In genomic region chr6:124477922-124478651, GRCm38 (mm10) we compare ENCODE assay signal across 10 mouse cellular contexts. TPM values are rescaled to one million over a fixed set of nuclear protein-coding genes. Genes with fewer than 3 reads are reported as not detected.
DNase-seq lines count a peak whose midpoint lies in the region; ATAC-seq and TF ChIP-seq lines count a peak whose summit lies in the region.
"Had no signal": no experiment of that assay in that cellular context is flagged by ENCODE, and none has a peak within 500 bp of the region (broad histone marks: within the 10 kb centered on the region; RNA-seq: fewer than 3 reads in every experiment).

No protein-coding gene starts in this region.

- no peak for TF ChIP-seq RAD21 in MEL (IDR thresholded peaks at IDR 0.05; ENCODE audit: low read depth, low read length)

- TF ChIP-seq EP300 in MEL (IDR thresholded peaks at IDR 0.05; ENCODE audit: low read depth in 1 of 2, low read length in 2 of 2): no peak

- H3K4me2 ChIP-seq in heart, embryonic 15.5 days: 0 out of 2 replicates have a peak overlapping the region, but pooled peaks have one; percentile 9
- no peak overlapping the region for H3K4me2 ChIP-seq in forebrain, embryonic 14.5 days (ENCODE audit: low read length)

- peaks cover 23% of the 10 kb centered on the region for H3K79me2 ChIP-seq in C2C12 (ENCODE audit: control insufficient read depth, insufficient read depth)
- H3K79me2 ChIP-seq in MEL (ENCODE audit: control insufficient read depth, insufficient read depth, low read length, poor library complexity): peaks cover 29% of the 10 kb centered on the region

- H3K27ac ChIP-seq in MEL (ENCODE audit: control insufficient read depth, low read depth, low read length): peak overlapping the region; percentile 96
- no peak overlapping the region for H3K27ac ChIP-seq in heart, embryonic 15.5 days
- H3K27ac ChIP-seq in forebrain, embryonic 14.5 days (ENCODE audit: low read depth, low read length): no peak overlapping the region

- no peaks in the 10 kb centered on the region for H3K9me3 ChIP-seq in MEL (replicated peaks; ENCODE audit: insufficient read depth, low read length)
- no peaks in the 10 kb centered on the region for H3K9me3 ChIP-seq in heart, embryonic 15.5 days (replicated peaks)
- no peaks in the 10 kb centered on the region for H3K9me3 ChIP-seq in forebrain, embryonic 14.5 days (replicated peaks; ENCODE audit: control insufficient read depth, low read length)

- WGBS in heart, embryonic 15.5 days: 39% methylated on average over 17 of the region's 17 CpGs
- WGBS in forebrain, embryonic 14.5 days: 84% methylated on average over 17 of the region's 17 CpGs

- no peak overlapping the region for H3K4me3 ChIP-seq in C2C12 (ENCODE audit: insufficient read depth, poor library complexity, severe bottlenecking)
- peak overlapping the region; percentile 65 to 76 for H3K4me3 ChIP-seq in MEL (ENCODE audit: control insufficient read depth in 1 of 2, insufficient read depth in 1 of 2, low read depth in 2 of 2, low read length in 2 of 2)
- no peak overlapping the region for H3K4me3 ChIP-seq in heart, embryonic 15.5 days
- H3K4me3 ChIP-seq in forebrain, embryonic 14.5 days (ENCODE audit: low read depth, low read length): no peak overlapping the region

- peaks cover 15% of the 10 kb centered on the region for H3K36me3 ChIP-seq in C2C12 (ENCODE audit: control insufficient read depth, insufficient read depth)
- peaks cover 0 to 14% of the 10 kb centered on the region in 2 experiments; a peak in 2 of 4 replicates for H3K36me3 ChIP-seq in MEL (ENCODE audit: control insufficient read depth in 1 of 2, insufficient read depth in 2 of 2, low read length in 2 of 2)
- H3K36me3 ChIP-seq in heart, embryonic 15.5 days: no peaks in the 10 kb centered on the region
- no peaks in the 10 kb centered on the region for H3K36me3 ChIP-seq in forebrain, embryonic 14.5 days (ENCODE audit: control insufficient read depth, insufficient read depth, low read length)

- no peak; the same call in 1 of the 2 replicates for ATAC-seq in heart, embryonic 15.5 days (replicated peaks; ENCODE audit: insufficient number of reproducible peaks, insufficient read depth, low FRiP score, low read depth)
- no peak for ATAC-seq in forebrain, embryonic 14.5 days

- peak in 1 of 2 experiments; percentile 79; a peak in 1 of 4 replicates for TF ChIP-seq POLR2A in MEL (IDR thresholded peaks at IDR 0.05; ENCODE audit: control insufficient read depth in 1 of 2, insufficient read depth in 1 of 2, low read depth in 1 of 2, low read length in 2 of 2, poor library complexity in 1 of 2)

- peak; percentile 98 for DNase-seq in MEL (ENCODE audit: low read depth, low spot score)
- DNase-seq in lung, postnatal 14 days: peak; percentile 51
- no peak for DNase-seq in layer of hippocampus, postnatal 14 days (ENCODE audit: low spot score in 2 of 2)
- DNase-seq in embryo, embryonic 11 days: no peak
- DNase-seq in Muller cell, postnatal 12 days (ENCODE audit: inconsistent ontology term): no peak
- DNase-seq in forebrain, embryonic 14.5 days (ENCODE audit: low spot score): no peak
- DNase-seq: cerebellum, postnatal 14 days; kidney, adult 8-10 months had no signal

- peaks cover 5% of the 10 kb centered on the region for H3K79me3 ChIP-seq in C2C12 (ENCODE audit: low read depth)

- no peaks in the 10 kb centered on the region for H3K27me3 ChIP-seq in C2C12 (ENCODE audit: control insufficient read depth, insufficient read depth, insufficient read length)
- H3K27me3 ChIP-seq in MEL (ENCODE audit: control insufficient read depth in 1 of 2, insufficient read depth in 2 of 2, low read length in 2 of 2): no peaks in the 10 kb centered on the region
- no peaks in the 10 kb centered on the region for H3K27me3 ChIP-seq in heart, embryonic 15.5 days
- H3K27me3 ChIP-seq in forebrain, embryonic 14.5 days (replicated peaks; ENCODE audit: control insufficient read depth, insufficient read depth, low read length): no peaks in the 10 kb centered on the region

- peak overlapping the region; percentile 86 for H3K9ac ChIP-seq in MEL (ENCODE audit: control insufficient read depth, low read depth, low read length, poor library complexity, severe bottlenecking)
- H3K9ac ChIP-seq in heart, embryonic 15.5 days: no peak overlapping the region
- no peak overlapping the region for H3K9ac ChIP-seq in forebrain, embryonic 14.5 days (ENCODE audit: low read length)

- peak overlapping the region; percentile 35 for H3ac ChIP-seq in C2C12 (ENCODE audit: control insufficient read depth, insufficient read length, low read depth)

- no peak for TF ChIP-seq CTCF in C2C12 (IDR thresholded peaks at IDR 0.05; ENCODE audit: control insufficient read depth, insufficient read depth, insufficient read length)
- TF ChIP-seq CTCF in MEL (IDR thresholded peaks at IDR 0.05 in 2 of 3, conservative IDR thresholded peaks at IDR 0.05 in 1 of 3; ENCODE audit: control insufficient read depth in 1 of 3, insufficient read depth in 1 of 3, low read depth in 2 of 3, low read length in 3 of 3, poor library complexity in 1 of 3, severe bottlenecking in 1 of 3): no peak

- H3K4me1 ChIP-seq in MEL (ENCODE audit: control insufficient read depth in 1 of 2, insufficient read depth in 2 of 2, low read length in 2 of 2): peaks cover 0 to 33% of the 10 kb centered on the region in 2 experiments; a peak in 3 of 4 replicates
- H3K4me1 ChIP-seq in heart, embryonic 15.5 days (replicated peaks): peaks cover 9% of the 10 kb centered on the region; the same call in 1 of the 2 replicates
- H3K4me1 ChIP-seq in forebrain, embryonic 14.5 days (ENCODE audit: control insufficient read depth, insufficient read depth, low read length): no peaks in the 10 kb centered on the region

TF ChIP-seq in C2C12, 6 proteins besides CTCF, POLR2A, EP300 and RAD21:
- TF ChIP-seq MAX (IDR thresholded peaks at IDR 0.05) (peak; percentile 30), CEBPB (IDR thresholded peaks at IDR 0.05; ENCODE audit: low read depth) (peak; percentile 92), USF1 (IDR thresholded peaks at IDR 0.05; ENCODE audit: low read depth) (peak; percentile 22), MYOG (IDR thresholded peaks at IDR 0.05; ENCODE audit: control insufficient read depth, extremely low read depth, insufficient read length) (no peak)

TF ChIP-seq in MEL, 35 proteins besides CTCF, POLR2A, EP300 and RAD21:
- TF ChIP-seq TAL1 (IDR thresholded peaks at IDR 0.05; ENCODE audit: low read length) (peak; percentile 44), GATA1 (IDR thresholded peaks at IDR 0.05; ENCODE audit: low read depth, low read length) (no peak), POLR2AphosphoS2 (IDR thresholded peaks at IDR 0.05; ENCODE audit: low read length) (no peak)

RNA-seq across cellular contexts. Expression of gene Clstn3, which starts 13.5 kb away (rescaled TPM):
- polyA plus RNA-seq in C2C12 (2012; fragmentation: generic; extraction: Trizol): 1.8 TPM
- 46.5 and 51.3 TPM in 2 replicates for total RNA-seq in MEL (2012; rRNA removed)
- polyA plus RNA-seq in MEL (2012; ENCODE audit: insufficient read depth in 1 of 2, insufficient read length in 2 of 2, low read depth in 1 of 2, low replicate concordance in 2 of 2, missing spikeins in 1 of 2): 10 to 100 TPM in 1 of 2 experiments, not detected in 1; 59.8 TPM
- polyA plus RNA-seq in heart, embryonic 15.5 days (2015; fragmentation: Nextera tagmentation; extraction: Ambion mirVana): 0.73 and 1.5 TPM in 2 replicates
- total RNA-seq in layer of hippocampus, postnatal 14 days (2021): 100 to 1,000 TPM; 283 to 312 TPM
- polyA plus RNA-seq in forebrain, embryonic 14.5 days (2014; fragmentation: Nextera tagmentation; extraction: Ambion mirVana): 34.1 and 48.7 TPM in 2 replicates

RNA-seq across cellular contexts. Expression of gene C1rl, which starts 14.8 kb away (rescaled TPM):
- polyA plus RNA-seq in C2C12 (2012; fragmentation: generic; extraction: Trizol) (0.50 TPM), MEL (2012; ENCODE audit: insufficient read depth in 1 of 2, insufficient read length in 2 of 2, low read depth in 1 of 2, low replicate concordance in 2 of 2, missing spikeins in 1 of 2) (1 to 10 TPM in 1 of 2 experiments, not detected in 1; 2.6 TPM)
- total RNA-seq in MEL (2012; rRNA removed): 0.98 and 1.2 TPM in 2 replicates
- polyA plus RNA-seq in heart, embryonic 15.5 days (2015; fragmentation: Nextera tagmentation; extraction: Ambion mirVana): 0.42 and 0.56 TPM in 2 replicates
- total RNA-seq in layer of hippocampus, postnatal 14 days (2021): under 1 TPM; 0.12 to 0.28 TPM
- 0.17 and 0.27 TPM in 2 replicates for polyA plus RNA-seq in forebrain, embryonic 14.5 days (2014; fragmentation: Nextera tagmentation; extraction: Ambion mirVana)

RNA-seq across cellular contexts. Expression of gene C1ra, which starts 34.1 kb away (rescaled TPM):
- 0.62 TPM for polyA plus RNA-seq in C2C12 (2012; fragmentation: generic; extraction: Trizol)
- 0.19 and 0.29 TPM in 2 replicates for total RNA-seq in MEL (2012; rRNA removed)
- polyA plus RNA-seq in MEL (2012; ENCODE audit: insufficient read depth in 1 of 2, insufficient read length in 2 of 2, low read depth in 1 of 2, low replicate concordance in 2 of 2, missing spikeins in 1 of 2): under 1 TPM in 1 of 2 experiments, not detected in 1; 0.28 TPM
- 1.5 and 2.0 TPM in 2 replicates for polyA plus RNA-seq in heart, embryonic 15.5 days (2015; fragmentation: Nextera tagmentation; extraction: Ambion mirVana)
- 1 to 10 TPM in 1 of 2 experiments, under 1 TPM in 1; 0.91 to 1.3 TPM for total RNA-seq in layer of hippocampus, postnatal 14 days (2021)
- polyA plus RNA-seq in forebrain, embryonic 14.5 days (2014; fragmentation: Nextera tagmentation; extraction: Ambion mirVana): 0.19 and 0.24 TPM in 2 replicates

Comparison
In these comparisons a context has a peak if more than half of its experiments do, and no peak if none do; other contexts are left out.
1. H3K4me3 ChIP-seq: peak in MEL (2 of 2); none in C2C12 (single experiment), heart, embryonic 15.5 days (single experiment) and forebrain, embryonic 14.5 days (single experiment).
2. DNase-seq: peak in MEL (single experiment) and lung, postnatal 14 days (single experiment); none in layer of hippocampus, postnatal 14 days (0 of 2), embryo, embryonic 11 days (single experiment), Muller cell, postnatal 12 days (single experiment) and forebrain, embryonic 14.5 days (single experiment).